Mouse (Mus musculus): Measurements from ENCODE around the gene Glod5.

Gene Glod5

GRCm38 (mm10) chrX:7968226-7968625 is 50.1 kb downstream of the Glod5 start:
- no peak for DNase-seq (ENCODE audit: low spot score in 2 of 2)

GRCm38 (mm10) chrX:7967596-7968201 is 50.6 kb downstream of the Glod5 start:
- no peak for DNase-seq (ENCODE audit: low spot score in 2 of 2)

GRCm38 (mm10) chrX:7966161-7966560 is 52.1 kb downstream of the Glod5 start:
- no peak for DNase-seq (ENCODE audit: low spot score in 2 of 2)

- DNase-seq (ENCODE audit: low spot score in 2 of 2): no peak
These were observed 54.3 kb downstream of the Glod5 start for GRCm38 (mm10) chrX:7963829-7964626.

GRCm38 (mm10) chrX:7958868-7959267 is 59.4 kb downstream of the Glod5 start:
- no peak for DNase-seq (ENCODE audit: low spot score in 2 of 2)
